Mouse (Mus musculus): ENCODE measurements around the gene Sprtn.

Sprtn gene

DNA sequence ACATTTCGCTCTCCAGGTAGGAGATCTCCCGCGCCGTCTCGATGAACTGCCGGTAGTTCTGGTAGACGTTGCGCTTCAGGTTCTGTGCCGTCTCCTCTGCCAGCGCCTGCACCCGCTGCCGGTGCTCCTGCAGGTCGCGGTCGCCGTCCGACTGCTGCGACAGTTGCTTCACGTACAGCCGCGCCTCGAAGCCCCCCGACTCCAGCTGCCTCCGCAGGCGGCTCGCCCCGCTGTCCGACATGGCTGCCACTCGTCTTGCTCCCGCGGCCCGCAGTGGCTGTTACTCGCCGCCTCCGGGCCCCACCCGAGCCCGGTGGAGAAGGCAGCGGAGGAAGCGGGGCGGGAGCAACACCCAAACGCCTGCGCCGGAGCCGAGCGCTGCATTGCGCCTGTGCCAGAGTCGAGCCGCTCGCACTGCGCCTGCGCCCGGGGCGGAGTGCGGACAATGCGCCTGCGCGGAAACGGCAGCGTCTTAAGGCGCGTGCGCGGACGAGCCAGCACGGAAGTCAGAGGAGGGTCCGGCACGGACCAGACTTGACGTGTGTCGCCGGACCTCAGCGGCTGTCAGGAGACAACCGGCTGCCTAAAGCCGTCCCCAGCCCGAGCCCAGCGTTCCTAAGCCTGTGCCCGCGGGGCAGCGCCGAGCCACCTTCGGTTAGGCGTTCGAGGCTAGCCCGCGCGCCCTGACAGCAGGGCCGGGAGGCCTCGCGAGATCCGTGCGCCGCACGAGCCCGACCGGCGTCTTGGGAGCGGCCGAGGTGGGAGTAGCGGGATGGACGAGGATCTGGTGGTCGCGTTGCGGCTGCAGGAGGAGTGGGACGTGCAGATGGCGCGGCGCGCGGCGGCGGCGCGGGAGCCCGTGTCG lies at the start of gene Sprtn, which contains the start of gene Exoc8:
Sprtn (plus strand) TSS at position 501 of the 865 bp plus-strand sequence.
Exoc8 (minus strand) TSS at position 320 of the 865 bp plus-strand sequence.
- peak; percentile 98 to 99 for DNase-seq

- no peak for DNase-seq
Observed at GRCm38 (mm10) chr8:124853511-124853910, 44.2 kb upstream of the Sprtn start.

- DNase-seq, result peak; percentile 50 to 53
Observed at GRCm38 (mm10) chr8:124859466-124859865, 38.2 kb upstream of the Sprtn start.

- DNase-seq, result no peak
Observed at GRCm38 (mm10) chr8:124860188-124860587, 37.5 kb upstream of the Sprtn start.

- DNase-seq, result peak; percentile 95 to 96
Observed at GRCm38 (mm10) chr8:124862321-124863162, 35.1 kb upstream of the Sprtn start, which contains the start of the genes Gnpat and 2810004N23Rik. TSS of gene Gnpat (plus strand) at chr8:124863033. TSS of gene 2810004N23Rik (minus strand) at chr8:124863120.

DNA sequence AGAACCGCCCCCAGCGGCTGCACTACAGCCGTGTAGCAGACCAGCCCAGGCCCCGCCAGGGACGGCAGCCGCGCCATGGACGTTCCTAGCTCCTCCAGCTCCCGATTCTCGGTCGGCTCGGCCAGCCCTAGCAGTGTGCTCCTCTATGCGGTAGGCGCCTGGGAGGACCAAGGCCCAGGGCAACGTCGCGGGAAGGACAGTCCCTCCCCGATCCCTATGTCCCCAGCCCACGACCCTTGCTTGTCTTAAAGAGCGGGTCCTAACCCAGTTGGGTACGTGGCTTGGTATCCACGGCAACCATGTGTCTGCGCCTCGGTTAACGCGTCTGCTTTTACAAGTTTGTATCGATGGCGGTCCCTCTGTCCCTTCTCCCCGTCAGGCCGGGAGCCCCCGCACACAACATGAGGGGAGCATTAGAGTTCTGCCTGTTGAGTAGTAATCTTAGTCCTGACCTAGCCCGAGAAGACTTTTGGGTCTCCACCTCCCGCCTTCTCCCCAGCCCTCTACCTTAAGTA lies 34.5 kb upstream of the Sprtn start:
- no peak for DNase-seq

- peak; percentile 32 to 40 for DNase-seq
Observed at GRCm38 (mm10) chr8:124863729-124864128, 34.0 kb upstream of the Sprtn start.

GRCm38 (mm10) chr8:124866669-124867068 lies 31.0 kb upstream of the Sprtn start:
- DNase-seq, result peak in 1 of 2 experiments; percentile 9

GRCm38 (mm10) chr8:124867126-124867525 lies 30.6 kb upstream of the Sprtn start:
- DNase-seq, result no peak

GRCm38 (mm10) chr8:124869708-124870107 lies 28.0 kb upstream of the Sprtn start:
- no peak for DNase-seq

DNA sequence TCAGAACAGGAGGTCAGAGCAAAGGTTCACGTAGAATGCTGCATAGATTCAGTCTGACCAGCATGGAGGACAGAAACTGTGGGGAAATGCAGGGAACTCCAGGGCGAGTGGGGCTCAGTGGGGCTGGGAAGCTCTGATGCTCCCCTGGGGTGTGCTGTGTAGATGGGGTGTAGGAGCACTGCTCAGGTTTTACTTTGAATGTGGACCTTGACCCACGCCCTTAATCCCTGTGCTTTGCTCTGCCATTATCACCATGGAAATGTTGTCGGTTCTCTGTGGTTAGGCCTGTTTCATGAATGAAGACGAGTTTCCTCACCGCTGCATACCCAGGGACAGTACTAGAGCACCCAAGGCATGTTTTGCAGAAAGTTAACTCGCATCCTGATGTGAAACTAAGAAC lies 26.2 kb upstream of the Sprtn start:
- DNase-seq, result no peak

GRCm38 (mm10) chr8:124872081-124872480 lies 25.6 kb upstream of the Sprtn start:
- no peak for DNase-seq

DNA sequence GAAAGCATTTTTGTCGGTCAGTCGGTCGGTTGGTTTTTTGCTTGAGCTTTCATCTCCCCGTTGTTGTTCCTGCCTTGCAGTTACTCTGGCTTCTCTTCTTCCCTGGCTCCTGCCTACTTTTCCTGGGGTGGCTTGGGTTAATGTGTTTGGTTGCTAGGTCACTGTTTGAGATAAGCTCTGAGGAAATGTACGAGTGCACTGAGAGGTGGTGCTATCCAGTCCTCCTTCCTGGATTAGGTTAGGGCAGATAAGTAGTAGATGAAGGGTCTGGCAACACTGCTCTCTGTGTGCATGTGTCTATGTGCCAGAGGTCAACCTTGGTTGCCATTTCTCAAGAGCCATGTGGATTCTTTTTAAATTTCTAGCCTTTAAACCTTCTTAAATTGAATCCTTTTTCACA lies 25.0 kb upstream of the Sprtn start:
- no peak for DNase-seq

DNA sequence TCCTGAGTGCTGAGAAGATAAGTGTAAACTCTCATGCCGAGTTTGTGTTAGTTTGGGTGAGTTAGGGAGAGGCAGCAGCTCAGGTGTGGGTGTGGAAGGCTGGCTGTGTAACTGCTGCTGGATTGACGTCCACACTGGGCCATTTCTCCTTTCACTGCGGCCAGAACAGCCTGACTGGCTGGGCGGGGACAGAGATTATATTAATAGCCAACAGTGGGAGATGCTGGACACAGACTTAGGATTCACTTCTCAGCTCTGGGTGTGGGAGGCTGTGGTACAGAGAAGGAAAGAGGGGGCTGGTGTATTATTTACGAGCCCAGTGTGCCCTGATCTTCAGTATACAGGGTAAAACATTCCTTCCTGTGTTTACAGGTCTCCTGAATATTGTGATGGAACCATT lies 19.5 kb upstream of the Sprtn start:
- no peak for DNase-seq

DNA sequence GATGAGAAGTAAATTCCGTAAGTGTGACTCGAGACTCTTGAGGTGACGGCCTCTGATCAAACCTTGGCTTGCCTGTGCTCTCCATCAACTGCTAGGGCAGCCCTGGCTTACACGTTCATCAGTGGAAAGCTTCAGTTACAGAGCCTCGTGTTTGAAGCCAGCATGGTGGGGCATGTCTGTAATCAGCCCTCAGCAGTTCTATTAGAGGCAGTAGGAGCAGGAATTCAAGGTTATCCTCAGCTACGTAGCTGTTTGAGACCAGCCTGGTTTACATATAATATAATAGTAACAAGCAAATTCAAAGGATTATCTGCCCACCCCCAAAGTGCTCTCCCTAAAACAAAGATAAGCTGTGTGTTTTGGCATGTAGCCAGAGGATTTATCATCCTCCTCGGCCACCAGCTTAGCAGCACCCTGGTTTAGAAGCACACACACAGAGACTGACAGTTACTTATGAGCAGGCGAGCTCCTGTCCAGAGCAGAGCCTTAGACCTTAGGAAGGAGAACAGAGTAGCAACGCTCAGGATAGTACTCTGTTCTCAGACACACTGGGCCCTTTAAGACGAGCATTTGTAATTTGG lies 18.6 kb upstream of the Sprtn start:
- no peak for DNase-seq

- DNase-seq, result peak; percentile 17 to 33
Observed at GRCm38 (mm10) chr8:124888385-124888784, 9.3 kb upstream of the Sprtn start.

- DNase-seq, result no peak
Observed at GRCm38 (mm10) chr8:124892596-124892995, 5.1 kb upstream of the Sprtn start.

- no peak for DNase-seq
Observed at GRCm38 (mm10) chr8:124896010-124896631, 1.6 kb upstream of the Sprtn start.

GRCm38 (mm10) chr8:124896632-124897385 lies 877 bp upstream of the Sprtn start:
- peak; percentile 57 to 66 for DNase-seq

DNA sequence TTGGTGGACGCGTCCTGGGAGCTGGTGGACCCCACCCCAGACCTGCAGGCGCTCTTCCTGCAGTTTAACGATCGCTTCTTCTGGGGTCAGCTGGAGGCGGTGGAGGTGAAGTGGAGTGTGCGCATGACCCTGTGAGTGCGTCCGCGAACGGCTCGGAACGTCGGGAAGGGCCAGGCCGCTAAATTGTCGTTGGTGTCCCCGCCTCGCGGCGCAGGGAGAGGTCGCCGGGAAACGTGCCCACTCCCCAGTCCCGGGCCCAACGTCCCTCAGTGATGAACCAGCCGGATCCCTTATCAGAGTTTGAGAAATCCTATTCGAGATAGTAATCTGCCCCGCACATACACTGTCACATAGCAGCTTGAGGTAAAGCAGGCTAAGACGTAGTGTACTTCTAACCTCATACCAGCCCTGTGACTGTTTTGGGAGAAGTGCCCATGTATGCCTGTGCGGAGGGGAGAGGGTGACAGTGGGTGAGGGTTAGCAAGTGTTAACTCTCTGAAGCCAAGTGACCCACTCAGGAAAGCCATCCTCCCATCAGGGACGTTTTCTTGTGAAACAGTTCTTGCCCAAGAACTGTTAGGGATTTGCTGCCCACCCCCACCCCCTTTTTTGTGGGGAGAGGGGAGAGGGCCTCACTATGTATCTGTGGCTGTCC lies 692 bp downstream of the Sprtn start:
- no peak for DNase-seq

GRCm38 (mm10) chr8:124903198-124903597 lies 5.5 kb downstream of the Sprtn start:
- DNase-seq, result no peak

All from B cell, adult 2 months (primary cell).